ENCODE assay signal across 28 mouse cellular contexts in genomic region chr19:5685431-5685830, GRCm38 (mm10). TPM values are rescaled to one million over a fixed set of nuclear protein-coding genes. Genes with fewer than 3 reads are reported as not detected.
DNase-seq lines count a peak whose midpoint lies in the region; ATAC-seq and TF ChIP-seq lines count a peak whose summit lies in the region.
"Had no signal": no experiment of that assay in that cellular context is flagged by ENCODE, and none has a peak within 500 bp of the region (broad histone marks: within the 10 kb centered on the region; RNA-seq: fewer than 3 reads in every experiment).

No protein-coding gene starts in this region.

- no peak for ATAC-seq in liver, embryonic 12.5 days
- ATAC-seq in liver, postnatal 0 days, result no peak
- ATAC-seq in neural tube, embryonic 11.5 days (ENCODE audit: insufficient read depth, low FRiP score, low TSS enrichment), result no peak
- ATAC-seq: CD4-positive, CD25-positive, alpha-beta regulatory T cell, adult 4 months; forebrain, embryonic 16.5 days; intestine, embryonic 15.5 days had no signal

- H3K9me3 ChIP-seq in liver, embryonic 12.5 days (replicated peaks), result no peaks in the 10 kb centered on the region
- no peaks in the 10 kb centered on the region for H3K9me3 ChIP-seq in liver, postnatal 0 days (ENCODE audit: low read length)
- H3K9me3 ChIP-seq in neural tube, embryonic 11.5 days (ENCODE audit: control insufficient read depth, low read length), result no peaks in the 10 kb centered on the region
- H3K9me3 ChIP-seq: embryonic facial prominence, embryonic 12.5 days; forebrain, embryonic 12.5 days; heart, embryonic 15.5 days; hindbrain, embryonic 12.5 days; intestine, embryonic 15.5 days had no signal

- WGBS in liver, embryonic 12.5 days (ENCODE audit: insufficient replicate concordance), result 89% methylated on average over 19 of the region's 19 CpGs
- WGBS in liver, postnatal 0 days (ENCODE audit: insufficient replicate concordance), result 87% methylated on average over 19 of the region's 19 CpGs
- 93% methylated on average over 19 of the region's 19 CpGs for WGBS in neural tube, embryonic 11.5 days

- peaks cover 66% of the 10 kb centered on the region for H3K36me3 ChIP-seq in liver, embryonic 12.5 days
- H3K36me3 ChIP-seq in liver, postnatal 0 days (replicated peaks; ENCODE audit: insufficient read depth, low read length), result peaks cover 54% of the 10 kb centered on the region
- peaks cover 28% of the 10 kb centered on the region for H3K36me3 ChIP-seq in neural tube, embryonic 11.5 days (ENCODE audit: control insufficient read depth, insufficient read depth, low read length)

- no peaks in the 10 kb centered on the region for H3K27me3 ChIP-seq in liver, embryonic 12.5 days (replicated peaks)
- no peaks in the 10 kb centered on the region for H3K27me3 ChIP-seq in liver, postnatal 0 days (ENCODE audit: insufficient read depth, low read length)
- no peaks in the 10 kb centered on the region for H3K27me3 ChIP-seq in neural tube, embryonic 11.5 days (ENCODE audit: control insufficient read depth, insufficient read depth, low read length)
- H3K27me3 ChIP-seq: embryonic facial prominence, embryonic 12.5 days; forebrain, embryonic 12.5 days; heart, embryonic 15.5 days; hindbrain, embryonic 12.5 days; intestine, embryonic 15.5 days had no signal

- peak; percentile 13 for DNase-seq in adrenal gland, adult 8-10 months
- no peak for DNase-seq in adrenal gland, postnatal 36 days
- no peak for DNase-seq in liver, postnatal 0 days
- DNase-seq in neural tube, embryonic 11.5 days (ENCODE audit: low spot score), result no peak
- no peak for DNase-seq in neural tube, embryonic 10.5 days (ENCODE audit: extremely low spot score, low spot score)
- DNase-seq in retina, postnatal 1 day, result no peak
- DNase-seq: B cell, adult 2 months; cerebellum, adult 11 months; cerebellum, adult 8-10 months; cerebellum, postnatal 14 days; embryo, embryonic 11 days; gastrocnemius, postnatal 10 days; heart, adult 2 months; heart, postnatal 14 days had no signal

- H3K27ac ChIP-seq in liver, embryonic 12.5 days, result peak overlapping the region; percentile 91
- no peak overlapping the region for H3K27ac ChIP-seq in liver, postnatal 0 days (ENCODE audit: low read depth)
- no peak overlapping the region for H3K27ac ChIP-seq in neural tube, embryonic 11.5 days (ENCODE audit: low read depth, low read length)
- H3K27ac ChIP-seq: embryonic facial prominence, embryonic 12.5 days; forebrain, embryonic 12.5 days; heart, adult 2 months; heart, embryonic 15.5 days; hindbrain, embryonic 12.5 days; intestine, embryonic 15.5 days had no signal

- peak overlapping the region; percentile 89; the same call in 1 of the 2 replicates for H3K9ac ChIP-seq in liver, embryonic 12.5 days
- H3K9ac ChIP-seq in liver, postnatal 0 days (replicated peaks), result no peak overlapping the region
- H3K9ac ChIP-seq in neural tube, embryonic 11.5 days (ENCODE audit: low read length), result no peak overlapping the region
- H3K9ac ChIP-seq: embryonic facial prominence, embryonic 12.5 days; forebrain, embryonic 12.5 days; heart, embryonic 15.5 days; hindbrain, embryonic 12.5 days; intestine, embryonic 15.5 days had no signal

- peak overlapping the region; percentile 95 for H3K4me2 ChIP-seq in liver, embryonic 12.5 days
- H3K4me2 ChIP-seq in liver, postnatal 0 days (ENCODE audit: low read depth, low read length), result no peak overlapping the region
- no peak overlapping the region for H3K4me2 ChIP-seq in neural tube, embryonic 11.5 days (ENCODE audit: low read depth)
- H3K4me2 ChIP-seq: embryonic facial prominence, embryonic 12.5 days; forebrain, embryonic 12.5 days; heart, embryonic 15.5 days; hindbrain, embryonic 12.5 days; intestine, embryonic 15.5 days had no signal

- peaks cover 37% of the 10 kb centered on the region for H3K4me1 ChIP-seq in liver, embryonic 12.5 days
- peaks cover 12% of the 10 kb centered on the region for H3K4me1 ChIP-seq in liver, postnatal 0 days (ENCODE audit: insufficient read depth)
- peaks cover 14% of the 10 kb centered on the region for H3K4me1 ChIP-seq in neural tube, embryonic 11.5 days (ENCODE audit: control insufficient read depth, insufficient read depth, low read length)

- no peak for TF ChIP-seq EP300 in liver, postnatal 0 days (IDR thresholded peaks at IDR 0.05; ENCODE audit: low read depth)

- TF ChIP-seq CTCF in liver, postnatal 0 days (IDR thresholded peaks at IDR 0.05; ENCODE audit: low read depth), result no peak

- H3K4me3 ChIP-seq in liver, embryonic 12.5 days, result no peak overlapping the region
- no peak overlapping the region for H3K4me3 ChIP-seq in liver, postnatal 0 days (ENCODE audit: low read depth, low read length)
- H3K4me3 ChIP-seq in neural tube, embryonic 11.5 days (ENCODE audit: low read depth, low read length), result peak overlapping the region; percentile 10; the same call in 1 of the 2 replicates
- H3K4me3 ChIP-seq: embryonic facial prominence, embryonic 12.5 days; forebrain, embryonic 12.5 days; heart, adult 2 months; heart, embryonic 15.5 days; hindbrain, embryonic 12.5 days; intestine, embryonic 15.5 days had no signal

RNA-seq across cellular contexts. Expression of gene Map3k11, which starts 3.1 kb away (rescaled TPM):
- 10 to 100 TPM; 40.8 to 53.6 (median 46.3) TPM for total RNA-seq in adrenal gland, adult 8-10 months (2022)
- 10 to 100 TPM; 44.7 to 45.8 TPM for total RNA-seq in adrenal gland, postnatal 36 days (2021)
- 25.8 and 27.7 TPM in 2 replicates for polyA plus RNA-seq in liver, embryonic 12.5 days (2016; fragmentation: Nextera tagmentation; extraction: Ambion mirVana)
- polyA plus RNA-seq in liver, postnatal 0 days (2015; fragmentation: Nextera tagmentation; extraction: Ambion mirVana), result 10.4 and 12.5 TPM in 2 replicates
- polyA plus RNA-seq in neural tube, embryonic 11.5 days (2014; fragmentation: Nextera tagmentation; extraction: Ambion mirVana), result 21.0 and 22.0 TPM in 2 replicates

RNA-seq across cellular contexts. Expression of gene Pcnx3, which starts 3.3 kb away (rescaled TPM):
- 100 to 1,000 TPM in 3 of 4 experiments, 10 to 100 TPM in 1; 95.1 to 183 (median 136) TPM for total RNA-seq in adrenal gland, adult 8-10 months (2022)
- 100 to 1,000 TPM in 1 of 2 experiments, 10 to 100 TPM in 1; 89.5 to 108 TPM for total RNA-seq in adrenal gland, postnatal 36 days (2021)
- polyA plus RNA-seq in liver, embryonic 12.5 days (2016; fragmentation: Nextera tagmentation; extraction: Ambion mirVana), result 18.4 and 18.6 TPM in 2 replicates
- polyA plus RNA-seq in liver, postnatal 0 days (2015; fragmentation: Nextera tagmentation; extraction: Ambion mirVana), result 5.2 and 5.6 TPM in 2 replicates
- 26.9 and 27.7 TPM in 2 replicates for polyA plus RNA-seq in neural tube, embryonic 11.5 days (2014; fragmentation: Nextera tagmentation; extraction: Ambion mirVana)

RNA-seq across cellular contexts. Expression of gene Kcnk7, which starts 18.7 kb away (rescaled TPM):
- total RNA-seq in adrenal gland, adult 8-10 months (2022), result not detected
- not detected for total RNA-seq in adrenal gland, postnatal 36 days (2021)
- 0.18 and 0.19 TPM in 2 replicates for polyA plus RNA-seq in liver, embryonic 12.5 days (2016; fragmentation: Nextera tagmentation; extraction: Ambion mirVana)
- polyA plus RNA-seq in liver, postnatal 0 days (2015; fragmentation: Nextera tagmentation; extraction: Ambion mirVana), result 0.17 and 0.18 TPM in 2 replicates
- not detected in 2 replicates for polyA plus RNA-seq in neural tube, embryonic 11.5 days (2014; fragmentation: Nextera tagmentation; extraction: Ambion mirVana)
- total RNA-seq: adrenal gland, adult 18-20 months; adrenal gland, postnatal 4 days; common myeloid progenitor, adult 5-6 weeks; gastrocnemius, postnatal 10 days; gastrocnemius, postnatal 4 days; heart, adult 2 months; heart, postnatal 14 days had no signal
- polyA plus RNA-seq: brain, embryonic 14.5 days; heart, adult 2 months; heart, embryonic 11.5 days; hindbrain, embryonic 12.5 days had no signal

RNA-seq across cellular contexts. Expression of gene Sipa1, which starts 21.9 kb away (rescaled TPM):
- total RNA-seq in adrenal gland, adult 8-10 months (2022), result 10 to 100 TPM; 40.3 to 76.9 (median 57.8) TPM
- total RNA-seq in adrenal gland, postnatal 36 days (2021), result 10 to 100 TPM; 40.5 to 57.2 TPM
- 41.4 and 41.8 TPM in 2 replicates for polyA plus RNA-seq in liver, embryonic 12.5 days (2016; fragmentation: Nextera tagmentation; extraction: Ambion mirVana)
- polyA plus RNA-seq in liver, postnatal 0 days (2015; fragmentation: Nextera tagmentation; extraction: Ambion mirVana), result 14.1 and 15.3 TPM in 2 replicates
- 17.0 and 19.3 TPM in 2 replicates for polyA plus RNA-seq in neural tube, embryonic 11.5 days (2014; fragmentation: Nextera tagmentation; extraction: Ambion mirVana)

RNA-seq across cellular contexts. Expression of gene Ehbp1l1, which starts 40.7 kb away (rescaled TPM):
- total RNA-seq in adrenal gland, adult 8-10 months (2022), result 10 to 100 TPM; 24.9 to 39.2 (median 32.8) TPM
- total RNA-seq in adrenal gland, postnatal 36 days (2021), result 10 to 100 TPM; 30.8 to 38.3 TPM
- 122 and 124 TPM in 2 replicates for polyA plus RNA-seq in liver, embryonic 12.5 days (2016; fragmentation: Nextera tagmentation; extraction: Ambion mirVana)
- 38.5 and 42.5 TPM in 2 replicates for polyA plus RNA-seq in liver, postnatal 0 days (2015; fragmentation: Nextera tagmentation; extraction: Ambion mirVana)
- 5.1 and 6.8 TPM in 2 replicates for polyA plus RNA-seq in neural tube, embryonic 11.5 days (2014; fragmentation: Nextera tagmentation; extraction: Ambion mirVana)
